ENCODE assay signal across 8 mouse cellular contexts in genomic region chr19:16325911-16326310, GRCm38 (mm10).
DNase-seq lines count a peak whose midpoint lies in the region; TF ChIP-seq lines count a peak whose summit lies in the region.

No protein-coding gene starts in this region.

- no peak for TF ChIP-seq POLR2A in lung, adult 2 months (IDR thresholded peaks at IDR 0.05; ENCODE audit: borderline replicate concordance, extremely low read depth, low read depth, low read length)

- no peak overlapping the region for H3K4me3 ChIP-seq in lung, adult 2 months (replicated peaks; ENCODE audit: extremely low read depth, low read depth, low read length)

- TF ChIP-seq CTCF in lung, adult 2 months (IDR thresholded peaks at IDR 0.05; ENCODE audit: insufficient read depth, low read length), result no peak

- peak; percentile 28 for DNase-seq in 3134 (ENCODE audit: extremely low read depth, insufficient read length, low spot score)
- DNase-seq in Muller cell, postnatal 12 days (ENCODE audit: inconsistent ontology term), result peak; percentile 87
- DNase-seq in heart, postnatal 4 days, result peak; percentile 11
- DNase-seq in lung, adult 2 months, result peak; percentile 39
- DNase-seq in frontal cortex, postnatal 25 days (ENCODE audit: low spot score in 2 of 2), result no peak
- no peak for DNase-seq in spleen, adult 18-20 months
- DNase-seq in layer of hippocampus, postnatal 14 days (ENCODE audit: low spot score in 2 of 2), result no peak
- no peak for DNase-seq in testis, postnatal 10 days (ENCODE audit: low spot score)

- peaks cover 17% of the 10 kb centered on the region for H3K4me1 ChIP-seq in lung, adult 2 months (ENCODE audit: control insufficient read depth, insufficient read depth, low read length)

- WGBS in lung, adult 2 months, result 39% methylated on average over 8 of the region's 8 CpGs

Comparison
In these comparisons a context has a peak if more than half of its experiments do, and no peak if none do; other contexts are left out.
1. DNase-seq: peak in 3134 (single experiment), Muller cell, postnatal 12 days (single experiment), heart, postnatal 4 days (single experiment) and lung, adult 2 months (single experiment); none in frontal cortex, postnatal 25 days (0 of 2), spleen, adult 18-20 months (0 of 2), layer of hippocampus, postnatal 14 days (0 of 2) and testis, postnatal 10 days (single experiment).